Mouse (Mus musculus): ENCODE measurements at regions not wholly inside any gene's neighbourhood (a gene's known extent, or its start where the extent isn't known, plus 50 kb on each side); places are given as distances from the start of the nearest gene placed in this dataset.

GRCm38 (mm10) chr6:98613030-98613429 is 270.5 kb upstream of the Gm765 start:
- TF ChIP-seq CTCF (IDR thresholded peaks at IDR 0.05; ENCODE audit: low read depth): no peak
- TF ChIP-seq EP300 (IDR thresholded peaks at IDR 0.05; ENCODE audit: low read depth): no peak

All from liver, postnatal 0 days (tissue).